Mouse (Mus musculus) CH12.LX (cell line): Measurements from ENCODE around the gene Xpo4.

Experiments used
- CTCF ChIP-seq, 2 experiments: IDR thresholded peaks in 1 of 2; conservative IDR thresholded peaks in 1 of 2; 2 replicates each; pipeline ENCODE4 v1.5.1; 2011 to 2012; ENCODE audit warnings: low read depth in 2 of 2, low read length in 2 of 2, improper control_type of control experiment in 1 of 2, inconsistent platforms in 1 of 2, mild to moderate bottlenecking in 1 of 2, moderate library complexity in 1 of 2
- ELF1 ChIP-seq: IDR thresholded peaks from 2 replicates; pipeline ENCODE4 v1.6.1; 2014; ENCODE audit warnings: low read depth, mild to moderate bottlenecking, inconsistent platforms, low read length, improper control_type of control experiment
- GABPA ChIP-seq: IDR thresholded peaks from 2 replicates; pipeline ENCODE4 v1.6.1; 2012; ENCODE audit warnings: low read depth, low read length, improper control_type of control experiment, inconsistent platforms; ENCODE audit not compliant: insufficient replicate concordance
- HCFC1 ChIP-seq: IDR thresholded peaks from 2 replicates; pipeline ENCODE4 v1.6.1; 2012; ENCODE audit warnings: low read depth, mild to moderate bottlenecking, inconsistent platforms, low read length, improper control_type of control experiment
- IRF4 ChIP-seq: IDR thresholded peaks from 2 replicates; pipeline ENCODE4 v1.6.1; 2014; ENCODE audit warnings: low read depth, mild to moderate bottlenecking, inconsistent platforms, low read length, improper control_type of control experiment
- MYC ChIP-seq: IDR thresholded peaks from 2 replicates; pipeline ENCODE4 v1.6.1; 2011; ENCODE audit warnings: low read depth, mild to moderate bottlenecking, improper control_type of control experiment, low read length
- POLR2A ChIP-seq: IDR thresholded peaks from 2 replicates; pipeline ENCODE4 v1.6.1; 2011; ENCODE audit warnings: low read depth, mild to moderate bottlenecking, improper control_type of control experiment, low read length
- POLR2AphosphoS2 ChIP-seq: IDR thresholded peaks from 2 replicates; pipeline ENCODE4 v1.6.1; 2011; ENCODE audit warnings: low read depth, low read length, improper control_type of control experiment
- SIN3A ChIP-seq: IDR thresholded peaks from 2 replicates; pipeline ENCODE4 v1.6.1; 2012; ENCODE audit warnings: low read length, improper control_type of control experiment, inconsistent platforms
- TCF12 ChIP-seq: IDR thresholded peaks from 2 replicates; pipeline ENCODE4 v1.6.1; 2014; ENCODE audit warnings: low read depth, mild to moderate bottlenecking, inconsistent platforms, low read length, improper control_type of control experiment

GRCm38 (mm10) chr14:57692517-57693130, 27.4 kb upstream of the Xpo4 start:
- TF ChIP-seq IRF4 (no peak), HCFC1 (no peak), GABPA (no peak), ELF1 (no peak), CTCF (conservative IDR thresholded peaks at IDR 0.05 in 1 of 2, IDR thresholded peaks at IDR 0.05 in 1 of 2; ENCODE audit: low read depth in 2 of 2, low read length in 2 of 2) (no peak), MYC (no peak), TCF12 (no peak), POLR2A (no peak), SIN3A (no peak), POLR2AphosphoS2 (no peak)
